Comparison of ENCODE assay signal across 11 mouse cellular contexts in genomic region chr1:121284197-121284596, GRCm38 (mm10). TPM values are rescaled to one million over a fixed set of nuclear protein-coding genes. Genes with fewer than 3 reads are reported as not detected.
A peak's percentile ranks its signal among the peaks of the same experiment; 100 is the strongest.
DNase-seq lines count a peak whose midpoint lies in the region.
"Had no signal": no experiment of that assay in that cellular context is flagged by ENCODE, and none has a peak within 500 bp of the region (broad histone marks: within the 10 kb centered on the region; RNA-seq: fewer than 3 reads in every experiment).

No protein-coding gene starts in this region.

- peak; percentile 42 for DNase-seq in heart, adult 11 months
- no peak for DNase-seq in heart, adult 18-20 months
- DNase-seq in 3T3-L1 (ENCODE audit: low read depth, low spot score) (peak; percentile 40), ZHBTc4 (ENCODE audit: low read depth, low spot score) (peak; percentile 13), liver (no peak)
- peak; percentile 32 for DNase-seq in kidney, postnatal 14 days
- no peak for DNase-seq in cerebellum, adult 9-11 months
- no peak for DNase-seq in thymus, adult 18-20 months
- DNase-seq: heart, postnatal 14 days; liver, embryonic 13.5 days; thymus, postnatal 14 days had no signal

RNA-seq across cellular contexts. Expression of gene Insig2, which starts 48.2 kb away (rescaled TPM):
- total RNA-seq in heart, adult 18-20 months (2021) = 10 to 100 TPM; 48.7 to 64.1 TPM

Comparison
In these comparisons a context has a peak if more than half of its experiments do, and no peak if none do; other contexts are left out.
1. DNase-seq: peak in heart, adult 11 months (single experiment), 3T3-L1 (single experiment), ZHBTc4 (single experiment) and kidney, postnatal 14 days (single experiment); none in heart, adult 18-20 months (0 of 2), cerebellum, adult 9-11 months (single experiment), thymus, adult 18-20 months (0 of 2) and liver (single experiment).